Mouse (Mus musculus) small intestine, adult 2 months (tissue): Measurements from ENCODE around the gene Mrc2.

Experiments used
- CTCF ChIP-seq: fragments of 200-500 bp; IDR thresholded peaks from 2 replicates; pipeline ENCODE4 v1.5.1; 2012; ENCODE audit warnings: low read depth, mild to moderate bottlenecking, control low read depth, inconsistent platforms, low read length, moderate library complexity, mixed read lengths; ENCODE audit not compliant: insufficient replicate concordance, insufficient read length; ENCODE audit errors: extremely low read depth
- POLR2A ChIP-seq: fragments of 200-500 bp; IDR thresholded peaks from 2 replicates; pipeline ENCODE4 v1.6.1; 2012; ENCODE audit warnings: low read depth, mild to moderate bottlenecking, control low read depth, inconsistent platforms, low read length, moderate library complexity

DNA sequence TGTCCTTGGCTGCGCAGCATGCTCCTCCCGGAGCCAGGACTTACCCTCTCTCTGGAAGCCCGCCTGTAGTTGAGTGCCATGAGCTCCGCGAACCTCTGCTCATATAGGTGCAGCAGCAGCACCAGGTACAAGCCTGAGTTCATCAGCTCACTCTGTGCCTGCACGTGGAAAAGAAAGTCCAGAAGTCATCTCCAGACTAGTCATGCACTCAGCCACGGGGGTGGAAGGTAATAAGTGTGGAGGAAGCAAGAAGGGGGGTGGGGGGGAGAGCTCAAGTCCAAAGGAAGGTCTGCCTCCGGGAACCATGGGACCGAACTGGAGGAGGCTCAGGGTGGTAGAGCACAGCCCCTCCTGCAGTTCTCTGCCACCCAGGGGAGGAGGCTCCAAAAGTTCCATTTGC, 79.4 kb downstream of the Mrc2 start:
- TF ChIP-seq CTCF (no peak), POLR2A (no peak)
